Mouse (Mus musculus) CH12.LX (cell line): ENCODE measurements at regions not wholly inside any gene's neighbourhood (a gene's known extent, or its start where the extent isn't known, plus 50 kb on each side); places are given as distances from the start of the nearest gene placed in this dataset.

Source experiments
- DNase-seq: peaks from one replicate; pipeline ENCODE4 v3.0.0-alpha.2; 2013; ENCODE audit errors: extremely low read depth
- H3K27ac ChIP-seq: 2 replicates; pipeline ENCODE4 v1.5.1; 2012; ENCODE audit warnings: low read depth, mild to moderate bottlenecking, control low read depth, moderate library complexity; ENCODE audit not compliant: insufficient read depth
- H3K27me3 ChIP-seq: replicated peaks from 2 replicates; pipeline ENCODE3; 2012; ENCODE audit warnings: inconsistent platforms
- H3K36me3 ChIP-seq, 2 experiments: replicated peaks in 1 of 2; 2 replicates each; pipeline versions ENCODE3 to v1.6.1; 2012; ENCODE audit warnings: inconsistent platforms in 1 of 2, low read length in 1 of 2, mild to moderate bottlenecking in 1 of 2, mixed read lengths in 1 of 2, moderate library complexity in 1 of 2; ENCODE audit not compliant: control insufficient read depth in 1 of 2, insufficient read depth in 1 of 2
- H3K4me1 ChIP-seq, 2 experiments: 2 replicates each; pipeline ENCODE4 v1.6.1; 2012; ENCODE audit warnings: inconsistent platforms in 1 of 2, moderate library complexity in 1 of 2; ENCODE audit not compliant: insufficient read depth in 2 of 2, control insufficient read depth in 1 of 2
- H3K4me2 ChIP-seq: 2 replicates; pipeline ENCODE4 v1.6.1; 2012; ENCODE audit warnings: low read depth, mild to moderate bottlenecking, control low read depth; ENCODE audit not compliant: poor library complexity, insufficient read depth, severe bottlenecking
- H3K4me3 ChIP-seq, 3 experiments: fragments of 150-350 bp in 1 of 3; sonication (generic) in 1 of 3; replicated peaks in 1 of 3; 2 replicates each; pipeline versions ENCODE3 to v1.5.1; 2011 to 2012; ENCODE audit warnings: low read depth in 2 of 3, low read length in 2 of 3, mild to moderate bottlenecking in 2 of 3, moderate library complexity in 2 of 3, control low read depth in 1 of 3, improper control_type of control experiment in 1 of 3, inconsistent platforms in 1 of 3, mixed read lengths in 1 of 3; ENCODE audit not compliant: poor library complexity in 1 of 3
- H3K79me2 ChIP-seq: replicated peaks from 2 replicates; pipeline ENCODE4 v1.6.1; 2012; ENCODE audit warnings: mild to moderate bottlenecking, moderate library complexity; ENCODE audit not compliant: control insufficient read depth, poor library complexity, insufficient read depth, severe bottlenecking; ENCODE audit errors: extremely low read depth
- H3K9ac ChIP-seq: 2 replicates; pipeline ENCODE4 v1.6.1; 2012; ENCODE audit warnings: low read depth, mild to moderate bottlenecking, control low read depth, moderate library complexity; ENCODE audit not compliant: insufficient read depth
- H3K9me3 ChIP-seq: replicated peaks from 2 replicates; pipeline ENCODE3; 2012; ENCODE audit warnings: low read length, inconsistent platforms, mixed read lengths
- BHLHE40 ChIP-seq: IDR thresholded peaks from 2 replicates; pipeline ENCODE4 v1.6.1; 2011; ENCODE audit warnings: mild to moderate bottlenecking, low read depth, low read length, improper control_type of control experiment
- CHD2 ChIP-seq: IDR thresholded peaks from 2 replicates; pipeline ENCODE4 v1.6.1; 2011; ENCODE audit warnings: low read length, improper control_type of control experiment
- CTCF ChIP-seq, 2 experiments: IDR thresholded peaks in 1 of 2; conservative IDR thresholded peaks in 1 of 2; 2 replicates each; pipeline ENCODE4 v1.5.1; 2011 to 2012; ENCODE audit warnings: low read depth in 2 of 2, low read length in 2 of 2, improper control_type of control experiment in 1 of 2, inconsistent platforms in 1 of 2, mild to moderate bottlenecking in 1 of 2, moderate library complexity in 1 of 2
- E2F4 ChIP-seq: IDR thresholded peaks from 2 replicates; pipeline ENCODE4 v1.6.1; 2011; ENCODE audit warnings: low read depth, low read length, improper control_type of control experiment; ENCODE audit not compliant: insufficient replicate concordance
- ELF1 ChIP-seq: IDR thresholded peaks from 2 replicates; pipeline ENCODE4 v1.6.1; 2014; ENCODE audit warnings: low read depth, mild to moderate bottlenecking, inconsistent platforms, low read length, improper control_type of control experiment
- EP300 ChIP-seq: IDR thresholded peaks from 2 replicates; pipeline ENCODE4 v1.6.1; 2011; ENCODE audit warnings: low read length, improper control_type of control experiment
- GABPA ChIP-seq: IDR thresholded peaks from 2 replicates; pipeline ENCODE4 v1.6.1; 2012; ENCODE audit warnings: low read depth, low read length, improper control_type of control experiment, inconsistent platforms; ENCODE audit not compliant: insufficient replicate concordance
- HCFC1 ChIP-seq: IDR thresholded peaks from 2 replicates; pipeline ENCODE4 v1.6.1; 2012; ENCODE audit warnings: low read depth, mild to moderate bottlenecking, inconsistent platforms, low read length, improper control_type of control experiment
- JUN ChIP-seq: IDR thresholded peaks from 2 replicates; pipeline ENCODE4 v1.6.1; 2011; ENCODE audit warnings: low read depth, mild to moderate bottlenecking, low read length, improper control_type of control experiment, moderate library complexity; ENCODE audit not compliant: insufficient read depth
- KAT2A ChIP-seq: IDR thresholded peaks from 2 replicates; pipeline ENCODE4 v1.6.1; 2012; ENCODE audit warnings: low read length, improper control_type of control experiment, inconsistent platforms; ENCODE audit not compliant: insufficient replicate concordance
- MAFK ChIP-seq: IDR thresholded peaks from 2 replicates; pipeline ENCODE4 v1.6.1; 2011; ENCODE audit warnings: low read length, improper control_type of control experiment; ENCODE audit not compliant: insufficient replicate concordance
- MAX ChIP-seq: IDR thresholded peaks from 2 replicates; pipeline ENCODE4 v1.6.1; 2011; ENCODE audit warnings: low read length, improper control_type of control experiment
- MAZ ChIP-seq: IDR thresholded peaks from 2 replicates; pipeline ENCODE4 v1.6.1; 2012; ENCODE audit warnings: low read depth, mild to moderate bottlenecking, inconsistent platforms, low read length, improper control_type of control experiment, moderate library complexity
- MXI1 ChIP-seq: IDR thresholded peaks from 2 replicates; pipeline ENCODE4 v1.6.1; 2011; ENCODE audit warnings: mild to moderate bottlenecking, low read depth, low read length, improper control_type of control experiment
- MYC ChIP-seq: IDR thresholded peaks from 2 replicates; pipeline ENCODE4 v1.6.1; 2011; ENCODE audit warnings: low read depth, mild to moderate bottlenecking, improper control_type of control experiment, low read length
- NELFE ChIP-seq: IDR thresholded peaks from 2 replicates; pipeline ENCODE4 v1.6.1; 2011; ENCODE audit warnings: low read depth, low read length, improper control_type of control experiment
- NRF1 ChIP-seq: IDR thresholded peaks from 2 replicates; pipeline ENCODE4 v1.6.1; 2014; ENCODE audit warnings: low read depth, mild to moderate bottlenecking, inconsistent platforms, low read length, improper control_type of control experiment, moderate library complexity
- PAX5 ChIP-seq: IDR thresholded peaks from 2 replicates; pipeline ENCODE4 v1.6.1; 2012; ENCODE audit warnings: low read length, inconsistent platforms, mixed read lengths
- POLR2AphosphoS2 ChIP-seq: IDR thresholded peaks from 2 replicates; pipeline ENCODE4 v1.6.1; 2011; ENCODE audit warnings: low read depth, low read length, improper control_type of control experiment
- RAD21 ChIP-seq: IDR thresholded peaks from 2 replicates; pipeline ENCODE4 v1.6.1; 2011; ENCODE audit warnings: low read depth, mild to moderate bottlenecking, low read length, improper control_type of control experiment, moderate library complexity
- RCOR1 ChIP-seq: conservative IDR thresholded peaks from 2 replicates; pipeline ENCODE4 v1.6.1; 2012; ENCODE audit warnings: low read depth, mild to moderate bottlenecking, inconsistent platforms, low read length, improper control_type of control experiment
- SIN3A ChIP-seq: IDR thresholded peaks from 2 replicates; pipeline ENCODE4 v1.6.1; 2012; ENCODE audit warnings: low read length, improper control_type of control experiment, inconsistent platforms
- SMC3 ChIP-seq: IDR thresholded peaks from 2 replicates; pipeline ENCODE4 v1.6.1; 2011; ENCODE audit warnings: low read depth, low read length, improper control_type of control experiment
- TBP ChIP-seq: conservative IDR thresholded peaks from 2 replicates; pipeline ENCODE4 v1.6.1; 2011; ENCODE audit warnings: low read depth, low read length, improper control_type of control experiment
- TCF12 ChIP-seq: IDR thresholded peaks from 2 replicates; pipeline ENCODE4 v1.6.1; 2014; ENCODE audit warnings: low read depth, mild to moderate bottlenecking, inconsistent platforms, low read length, improper control_type of control experiment
- UBTF ChIP-seq: IDR thresholded peaks from 2 replicates; pipeline ENCODE4 v1.6.1; 2012; ENCODE audit warnings: low read depth, mild to moderate bottlenecking, inconsistent platforms, low read length, improper control_type of control experiment, moderate library complexity
- USF1 ChIP-seq: IDR thresholded peaks from 2 replicates; pipeline ENCODE4 v1.6.1; 2014; ENCODE audit warnings: low read depth, mild to moderate bottlenecking, inconsistent platforms, low read length, improper control_type of control experiment
- USF2 ChIP-seq: conservative IDR thresholded peaks from 2 replicates; pipeline ENCODE4 v1.6.1; 2011; ENCODE audit warnings: low read depth, low read length, improper control_type of control experiment
- ZC3H11A ChIP-seq: IDR thresholded peaks from 2 replicates; pipeline ENCODE4 v1.6.1; 2012; ENCODE audit warnings: low read depth, mild to moderate bottlenecking, inconsistent platforms, low read length, improper control_type of control experiment
- ZMIZ1 ChIP-seq: IDR thresholded peaks from 2 replicates; pipeline ENCODE4 v1.6.1; 2012; ENCODE audit warnings: low read depth, mild to moderate bottlenecking, inconsistent platforms, low read length, improper control_type of control experiment
- ZNF384 ChIP-seq: IDR thresholded peaks from 2 replicates; pipeline ENCODE4 v1.6.1; 2012; ENCODE audit warnings: low read depth, low read length, improper control_type of control experiment, inconsistent platforms
- dilution Hi-C: fragments of 300-500 bp; cut with MboI; formaldehyde crosslinking; loops from 2 replicates; pipeline ENCODE4 v1.14.3; 2020; ENCODE audit warnings: low sequenced_read_pairs; ENCODE audit not compliant: extremely low pct_unique_long_range_greater_than_20kb, extremely low pct_ligation_motif_present
- in situ Hi-C: fragments of 300-500 bp; cut with MboI; formaldehyde crosslinking; loops from 3 replicates; pipeline ENCODE4 v1.14.3; 2019; ENCODE audit warnings: low sequenced_read_pairs, low pct_ligation_motif_present, low pct_unique_long_range_greater_than_20kb, mixed read lengths

- H3K4me3 ChIP-seq: no peak overlapping the region
- in situ Hi-C loops (no loop called here), dilution Hi-C loops (no loop called here)
- DNase-seq: no peak
- no peaks in the 10 kb centered on the region for H3K27me3 ChIP-seq
- no peak overlapping the region for H3K9ac ChIP-seq
- H3K79me2 ChIP-seq: no peaks in the 10 kb centered on the region
- no peaks in the 10 kb centered on the region for H3K9me3 ChIP-seq
- H3K36me3 ChIP-seq: no peaks in the 10 kb centered on the region
- no peak overlapping the region for H3K27ac ChIP-seq
- H3K4me2 ChIP-seq: no peak overlapping the region
- H3K4me1 ChIP-seq: peaks cover 0 to 5% of the 10 kb centered on the region in 2 experiments; a peak in 1 of 4 replicates
- TF ChIP-seq NRF1 (no peak), NELFE (no peak), PAX5 (no peak), USF1 (no peak), POLR2AphosphoS2 (no peak), JUN (no peak), CHD2 (no peak), KAT2A (no peak), UBTF (no peak), EP300 (no peak)
Observed at GRCm38 (mm10) chr6:70067716-70068415, 724.2 kb downstream of the Rpia start.

GRCm38 (mm10) chr6:70059028-70059427 lies 733.0 kb downstream of the Rpia start:
- in situ Hi-C loops (no loop called here), dilution Hi-C loops (no loop called here)
- H3K9me3 ChIP-seq: no peaks in the 10 kb centered on the region
- no peak overlapping the region for H3K27ac ChIP-seq
- no peak overlapping the region for H3K4me3 ChIP-seq
- DNase-seq: peak; percentile 63
- H3K4me1 ChIP-seq: peaks cover 0 to 10% of the 10 kb centered on the region in 2 experiments; a peak in 2 of 4 replicates
- no peaks in the 10 kb centered on the region for H3K36me3 ChIP-seq
- no peak overlapping the region for H3K4me2 ChIP-seq
- H3K9ac ChIP-seq: no peak overlapping the region
- no peaks in the 10 kb centered on the region for H3K27me3 ChIP-seq
- H3K79me2 ChIP-seq: no peaks in the 10 kb centered on the region
- TF ChIP-seq GABPA (no peak), CHD2 (no peak), MAX (no peak), SIN3A (no peak), KAT2A (0 out of 2 replicates have a peak, but pooled peaks have one; percentile 10), CTCF (conservative IDR thresholded peaks at IDR 0.05 in 1 of 2, IDR thresholded peaks at IDR 0.05 in 1 of 2; ENCODE audit: low read depth in 2 of 2, low read length in 2 of 2) (peak in 1 of 2 experiments; percentile 60; a peak in 3 of 4 replicates), JUN (no peak), SMC3 (peak; percentile 52), HCFC1 (no peak), ELF1 (no peak), USF2 (no peak), ZNF384 (no peak), POLR2AphosphoS2 (no peak), RCOR1 (no peak), USF1 (no peak), EP300 (no peak), ZMIZ1 (no peak), E2F4 (no peak), RAD21 (peak; percentile 35), ZC3H11A (no peak), BHLHE40 (no peak), UBTF (no peak), MAZ (no peak), TBP (no peak), TCF12 (no peak), MYC (no peak), MAFK (no peak), PAX5 (no peak), MXI1 (no peak), NRF1 (no peak)
